In genomic region chr16:34294568-34294967, GRCm38 (mm10) we compare ENCODE assay signal across 11 mouse cellular contexts.
DNase-seq lines count a peak whose midpoint lies in the region; ATAC-seq and TF ChIP-seq lines count a peak whose summit lies in the region.
"Had no signal": no experiment of that assay in that cellular context is flagged by ENCODE, and none has a peak within 500 bp of the region (broad histone marks: within the 10 kb centered on the region; RNA-seq: fewer than 3 reads in every experiment).

No protein-coding gene starts in this region.

- H3K27me3 ChIP-seq in intestine, postnatal 0 days (replicated peaks; ENCODE audit: control insufficient read depth, insufficient read depth, low read length), result no peaks in the 10 kb centered on the region
- H3K27me3 ChIP-seq in intestine, embryonic 15.5 days (replicated peaks), result no peaks in the 10 kb centered on the region
- H3K27me3 ChIP-seq: lung, embryonic 15.5 days had no signal

- no peak overlapping the region for H3K4me3 ChIP-seq in intestine, postnatal 0 days (ENCODE audit: low read depth, low read length)
- H3K4me3 ChIP-seq in intestine, embryonic 15.5 days (replicated peaks), result no peak overlapping the region
- H3K4me3 ChIP-seq in bone marrow, adult 2 months (replicated peaks; ENCODE audit: control insufficient read depth, low read depth, low read length), result no peak overlapping the region
- H3K4me3 ChIP-seq: lung, embryonic 15.5 days had no signal

- 86% methylated on average over 6 of the region's 6 CpGs for WGBS in intestine, postnatal 0 days
- WGBS in intestine, embryonic 15.5 days, result 85% methylated on average over 6 of the region's 6 CpGs
- 76% methylated on average over 6 of the region's 6 CpGs for WGBS in bone marrow, adult 2 months

- no peaks in the 10 kb centered on the region for H3K4me1 ChIP-seq in intestine, postnatal 0 days (replicated peaks; ENCODE audit: control insufficient read depth, insufficient read depth, low read length)
- no peaks in the 10 kb centered on the region for H3K4me1 ChIP-seq in intestine, embryonic 15.5 days (replicated peaks)
- no peaks in the 10 kb centered on the region for H3K4me1 ChIP-seq in bone marrow, adult 2 months (ENCODE audit: control insufficient read depth, insufficient read depth, low read length)

- H3K9me3 ChIP-seq in intestine, postnatal 0 days (ENCODE audit: control insufficient read depth), result no peaks in the 10 kb centered on the region
- H3K9me3 ChIP-seq in intestine, embryonic 15.5 days, result no peaks in the 10 kb centered on the region
- H3K9me3 ChIP-seq: lung, embryonic 15.5 days had no signal

- ATAC-seq in intestine, postnatal 0 days, result no peak
- ATAC-seq in intestine, embryonic 15.5 days, result no peak
- ATAC-seq: forebrain, embryonic 16.5 days had no signal

- no peak overlapping the region for H3K9ac ChIP-seq in intestine, postnatal 0 days (ENCODE audit: low read depth, low read length)
- H3K9ac ChIP-seq in intestine, embryonic 15.5 days, result no peak overlapping the region
- H3K9ac ChIP-seq: lung, embryonic 15.5 days had no signal

- peak; percentile 51 for TF ChIP-seq CTCF in intestine, postnatal 0 days (IDR thresholded peaks at IDR 0.05; ENCODE audit: low read depth)
- TF ChIP-seq CTCF in bone marrow, adult 2 months (IDR thresholded peaks at IDR 0.05; ENCODE audit: control insufficient read depth, insufficient read depth, low read length), result peak; percentile 36; the same call in 1 of the 2 replicates

- H3K4me2 ChIP-seq in intestine, postnatal 0 days (replicated peaks; ENCODE audit: low read depth), result no peak overlapping the region
- no peak overlapping the region for H3K4me2 ChIP-seq in intestine, embryonic 15.5 days (replicated peaks)
- H3K4me2 ChIP-seq: lung, embryonic 15.5 days had no signal

- DNase-seq in retina, embryonic 14.5 days (ENCODE audit: low spot score), result peak; percentile 35
- no peak for DNase-seq in retina, postnatal 1 day
- DNase-seq in thymus, postnatal 25 days, result peak; percentile 6
- no peak for DNase-seq in T-cell, adult 2 months (ENCODE audit: low spot score)
- DNase-seq in urinary bladder, postnatal 4 days (ENCODE audit: low spot score in 2 of 2), result no peak
- DNase-seq: embryo, embryonic 11 days had no signal

- TF ChIP-seq POLR2A in bone marrow, adult 2 months (IDR thresholded peaks at IDR 0.05; ENCODE audit: borderline replicate concordance, control insufficient read depth, low read depth, low read length), result no peak

- no peak overlapping the region for H3K27ac ChIP-seq in intestine, postnatal 0 days (ENCODE audit: low read depth, low read length)
- H3K27ac ChIP-seq in intestine, embryonic 15.5 days, result no peak overlapping the region
- H3K27ac ChIP-seq in bone marrow, adult 2 months (ENCODE audit: control insufficient read depth, insufficient read depth, low read depth, low read length, poor library complexity), result no peak overlapping the region
- H3K27ac ChIP-seq: lung, embryonic 15.5 days had no signal

- H3K36me3 ChIP-seq in intestine, postnatal 0 days (ENCODE audit: control insufficient read depth, insufficient read depth), result no peaks in the 10 kb centered on the region
- H3K36me3 ChIP-seq in intestine, embryonic 15.5 days, result no peaks in the 10 kb centered on the region
- H3K36me3 ChIP-seq: lung, embryonic 15.5 days had no signal

Comparison
In these comparisons a context has a peak if more than half of its experiments do, and no peak if none do; other contexts are left out.
1. DNase-seq: peak in retina, embryonic 14.5 days (single experiment) and thymus, postnatal 25 days (single experiment); none in retina, postnatal 1 day (single experiment), T-cell, adult 2 months (single experiment) and urinary bladder, postnatal 4 days (0 of 2).